Mouse (Mus musculus) forebrain, embryonic 16.5 days (tissue): ENCODE data around the gene Paqr4. TPM values are rescaled to one million over a fixed set of nuclear protein-coding genes. Genes with fewer than 3 reads are reported as not detected.

Source experiments
- ATAC-seq: fragments of 200-750 bp; cut with Nextera tagmentation; 2 replicates; pipeline ENCODE4 v1.8.0; 2017; ENCODE audit warnings: mild to moderate bottlenecking, moderate library complexity
- H3K27ac ChIP-seq: fragments of 300-500 bp; sonication (generic); 2 replicates; pipeline ENCODE4 v1.5.1; 2014; ENCODE audit warnings: low read length, control low read depth
- H3K27me3 ChIP-seq: fragments of 300-500 bp; sonication (generic); replicated peaks from 2 replicates; pipeline ENCODE4 v1.6.1; 2014; ENCODE audit warnings: low read length; ENCODE audit not compliant: control insufficient read depth, insufficient read depth
- H3K36me3 ChIP-seq: fragments of 300-500 bp; sonication (generic); 2 replicates; pipeline ENCODE4 v1.6.1; 2014; ENCODE audit not compliant: control insufficient read depth, insufficient read depth
- H3K4me1 ChIP-seq: fragments of 300-500 bp; sonication (generic); replicated peaks from 2 replicates; pipeline ENCODE4 v1.6.1; 2014; ENCODE audit warnings: low read length; ENCODE audit not compliant: control insufficient read depth, insufficient read depth
- H3K4me2 ChIP-seq: fragments of 300-500 bp; sonication (generic); 2 replicates; pipeline ENCODE4 v1.6.1; 2014; ENCODE audit warnings: mild to moderate bottlenecking, low read length, control low read depth
- H3K4me3 ChIP-seq: fragments of 300-500 bp; sonication (generic); replicated peaks from 2 replicates; pipeline ENCODE4 v1.5.1; 2014; ENCODE audit warnings: mild to moderate bottlenecking, low read length, control low read depth
- H3K9ac ChIP-seq: fragments of 300-500 bp; sonication (generic); replicated peaks from 2 replicates; pipeline ENCODE4 v1.6.1; 2014; ENCODE audit warnings: low read depth, low read length, control low read depth
- H3K9me3 ChIP-seq: fragments of 300-500 bp; sonication (generic); 2 replicates; pipeline ENCODE4 v1.6.1; 2016; ENCODE audit warnings: low read length; ENCODE audit not compliant: control insufficient read depth
- WGBS: fragments of 180-500 bp; shearing (Covaris S2); extraction: QIAGEN DNeasy Blood & Tissue Kit; methylation state at CpG from one replicate; pipeline ENCODE4 v1.1.7; 2014; 5-methylcytosine and 5-hydroxymethylcytosine counted together
- polyA plus RNA-seq: library from polyadenylated mRNA; unstranded; fragments of >200 nt; fragmentation: Nextera tagmentation; extraction: Ambion mirVana; gene quantifications from 2 replicates; pipeline ENCODE4 v1.2.1, GENCODE M21; 2015

The Paqr4 gene
- polyA plus RNA-seq: 40.8 and 45.6 TPM in 2 replicates

DNA sequence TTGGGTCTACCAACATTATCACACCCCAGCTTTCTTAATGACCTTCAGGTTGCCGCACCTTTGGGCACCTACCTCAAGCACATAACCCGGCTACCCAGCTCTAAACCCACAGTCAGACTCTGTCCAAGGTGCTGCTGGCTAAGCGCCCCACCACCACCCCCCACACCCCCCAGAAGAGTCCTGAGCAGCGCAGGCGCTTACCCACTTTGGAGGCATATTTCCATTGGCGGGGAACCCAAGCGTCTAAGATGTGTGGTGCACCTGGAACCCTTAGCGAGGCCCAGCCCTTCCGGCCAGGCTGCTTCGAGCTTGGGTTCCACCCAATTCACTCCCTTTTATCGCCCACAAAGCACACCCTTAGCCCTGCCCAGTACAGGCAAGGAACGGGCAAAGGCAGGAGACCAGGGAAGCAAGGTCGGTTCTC, at the start of gene Paqr4:
Paqr4 (minus strand) TSS at position 270 of the 424 bp plus-strand sequence.
- Histone ChIP-seq H3K9ac (peak within 1 kb of the TSS; percentile 80), H3K4me3 (peak within 1 kb of the TSS; percentile 82), H3K27me3 (peaks cover 47% of the 10 kb centered on the region), H3K27ac (peak within 1 kb of the TSS; percentile 48), H3K9me3 (no peaks in the 10 kb centered on the region), H3K4me2 (peak within 1 kb of the TSS; percentile 96), H3K4me1 (peaks cover 40% of the 10 kb centered on the region), H3K36me3 (peaks cover 6% of the 10 kb centered on the region; the same call in 1 of the 2 replicates)
- ATAC-seq: peak; percentile 11
- WGBS: 10% methylated on average over 13 of the region's 13 CpGs

DNA sequence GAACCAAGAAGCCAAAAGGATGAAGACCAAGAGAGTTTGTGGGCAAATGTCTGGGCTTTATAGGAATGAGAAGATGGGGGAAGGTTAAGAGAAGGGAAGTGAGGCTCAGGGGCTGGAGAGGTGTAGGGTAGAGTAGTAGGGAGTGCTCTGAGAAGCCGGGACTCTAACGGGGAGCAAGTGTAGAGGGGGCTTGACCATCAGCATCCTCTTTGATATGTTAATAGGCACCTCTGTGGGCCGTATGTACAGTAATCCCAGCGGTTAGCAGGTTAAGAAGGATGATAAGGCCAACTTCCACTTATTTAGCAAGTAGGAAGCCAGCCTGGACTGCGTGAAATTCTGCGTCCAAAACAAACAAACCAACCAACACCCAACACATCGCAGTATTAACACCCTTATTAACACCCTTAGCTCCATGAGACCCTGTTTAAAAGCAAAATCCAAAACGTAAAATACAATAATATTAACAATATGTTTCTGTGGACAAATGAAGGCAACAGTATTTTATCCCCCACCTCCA, 49.1 kb upstream of the Paqr4 start:
- H3K9ac ChIP-seq: peak overlapping the region; percentile 89
- H3K9me3 ChIP-seq: no peaks in the 10 kb centered on the region
- no peak for ATAC-seq
- peak overlapping the region; percentile 85 for H3K4me2 ChIP-seq
- H3K27ac ChIP-seq: peak overlapping the region; percentile 77
- WGBS: 12% methylated on average over 8 of the region's 8 CpGs
- H3K36me3 ChIP-seq: no peaks in the 10 kb centered on the region
- H3K27me3 ChIP-seq: no peaks in the 10 kb centered on the region
- H3K4me3 ChIP-seq: peak overlapping the region; percentile 53
- H3K4me1 ChIP-seq: peaks cover 28% of the 10 kb centered on the region

DNA sequence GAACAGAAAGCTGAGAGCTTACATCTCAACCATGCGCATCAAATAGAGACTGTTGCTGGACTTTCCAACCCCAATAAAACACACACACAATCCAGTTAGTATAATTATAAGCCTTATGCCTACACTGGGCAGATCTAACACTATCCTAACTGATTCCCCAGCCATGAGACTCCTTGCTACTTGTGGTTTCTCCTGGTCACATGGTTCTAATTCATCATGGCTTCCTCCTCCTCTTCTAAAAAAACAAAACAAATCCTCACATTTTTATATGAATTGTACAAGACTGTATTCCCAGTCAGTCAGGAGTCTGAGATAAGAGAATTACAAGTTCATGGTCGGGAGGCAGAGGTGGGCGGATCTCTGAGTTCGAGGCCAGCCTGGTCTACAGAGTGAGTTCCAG, 48.3 kb upstream of the Paqr4 start:
- WGBS: 93% methylated on average over 4 of the region's 4 CpGs
- ATAC-seq: no peak
- no peaks in the 10 kb centered on the region for H3K36me3 ChIP-seq

DNA sequence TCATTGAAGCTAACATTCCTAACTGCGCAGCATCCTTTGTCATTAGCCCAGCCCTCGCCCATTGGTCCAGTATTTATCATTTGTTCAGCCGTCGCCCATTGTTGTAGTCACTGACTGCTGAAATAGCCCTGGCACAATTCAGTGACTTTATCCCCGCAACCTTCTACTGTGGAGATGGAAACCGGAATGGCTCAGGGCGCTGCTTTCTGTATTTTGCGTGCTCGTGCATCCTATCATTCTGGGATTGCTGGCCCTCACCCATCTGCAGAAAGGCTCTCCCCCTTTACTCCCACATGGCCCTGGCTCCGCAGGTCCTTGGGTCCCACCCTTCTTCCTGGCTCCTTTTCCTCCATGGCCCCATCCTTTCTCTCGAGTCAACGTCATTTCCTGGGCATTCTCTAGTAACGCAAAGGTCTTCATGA, 45.9 kb upstream of the Paqr4 start:
- Histone ChIP-seq H3K9ac (peak overlapping the region; percentile 65), H3K4me1 (peaks cover 28% of the 10 kb centered on the region), H3K4me2 (peak overlapping the region; percentile 64), H3K4me3 (peak overlapping the region; percentile 58), H3K36me3 (no peaks in the 10 kb centered on the region), H3K27me3 (no peaks in the 10 kb centered on the region), H3K27ac (peak overlapping the region; percentile 81), H3K9me3 (no peaks in the 10 kb centered on the region)
- peak; percentile 49 for ATAC-seq
- 8% methylated on average over 13 of the region's 13 CpGs for WGBS

More for the DNA sequence above, 48.3 kb upstream of the Paqr4 start:
- Histone ChIP-seq H3K9me3 (no peaks in the 10 kb centered on the region), H3K4me3 (no peak overlapping the region), H3K27me3 (no peaks in the 10 kb centered on the region), H3K4me1 (peaks cover 28% of the 10 kb centered on the region), H3K27ac (no peak overlapping the region), H3K4me2 (no peak overlapping the region), H3K9ac (no peak overlapping the region)

DNA sequence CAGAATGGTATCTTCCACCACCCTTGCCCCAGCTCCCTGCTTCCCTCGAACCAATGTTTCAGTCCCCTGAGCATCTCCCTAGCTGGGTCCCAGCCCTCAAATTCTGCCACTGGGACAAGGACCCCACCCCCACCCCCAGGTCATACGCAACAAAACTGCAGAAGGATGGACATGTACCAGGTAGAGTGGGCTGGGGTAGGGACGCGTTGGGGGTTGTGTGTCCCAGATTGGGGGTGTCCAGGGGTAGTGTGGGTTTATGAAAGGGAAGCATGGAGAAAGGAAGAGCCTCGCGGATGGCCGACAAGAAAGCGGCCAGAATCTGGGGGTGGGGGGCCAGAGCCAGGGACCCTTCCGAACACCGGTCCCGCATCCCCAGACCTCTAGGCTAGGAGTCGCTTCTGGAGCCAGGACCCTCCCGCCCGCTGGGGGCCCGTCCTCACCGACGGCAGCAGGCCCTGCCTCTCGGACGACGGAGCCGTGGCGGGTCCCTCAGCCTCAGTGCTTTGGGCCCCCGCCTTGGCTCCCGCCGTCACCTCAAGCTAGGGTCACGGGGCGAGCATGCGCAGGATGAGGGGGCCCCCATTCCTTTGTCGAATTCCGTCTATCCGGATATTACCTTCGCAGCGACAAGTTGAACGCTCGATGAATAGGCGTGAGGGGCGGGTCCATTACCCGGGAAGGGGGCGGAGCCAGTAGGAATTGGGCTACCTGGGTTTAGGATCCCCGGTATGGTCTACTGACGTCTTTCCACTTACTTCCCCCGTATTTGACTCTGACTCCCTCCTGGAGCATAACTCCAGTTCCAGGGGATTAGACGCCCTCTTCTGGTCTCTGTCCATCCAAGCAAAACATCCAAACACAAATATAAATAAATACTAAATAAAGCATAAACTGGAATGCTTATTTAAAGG, 45.1 kb upstream of the Paqr4 start, which contains the start of gene Flywch2:
Flywch2 (minus strand) TSS at position 521 of the 911 bp plus-strand sequence.
- Histone ChIP-seq H3K9me3 (no peaks in the 10 kb centered on the region), H3K4me1 (peaks cover 22% of the 10 kb centered on the region), H3K4me2 (peak within 1 kb of the TSS; percentile 64), H3K27me3 (no peaks in the 10 kb centered on the region), H3K36me3 (no peaks in the 10 kb centered on the region), H3K27ac (peak within 1 kb of the TSS; percentile 81), H3K9ac (peak within 1 kb of the TSS; percentile 65), H3K4me3 (peak within 1 kb of the TSS; percentile 58)
- WGBS: 3% methylated on average over 42 of the region's 43 CpGs
- peak; percentile 88 for ATAC-seq

DNA sequence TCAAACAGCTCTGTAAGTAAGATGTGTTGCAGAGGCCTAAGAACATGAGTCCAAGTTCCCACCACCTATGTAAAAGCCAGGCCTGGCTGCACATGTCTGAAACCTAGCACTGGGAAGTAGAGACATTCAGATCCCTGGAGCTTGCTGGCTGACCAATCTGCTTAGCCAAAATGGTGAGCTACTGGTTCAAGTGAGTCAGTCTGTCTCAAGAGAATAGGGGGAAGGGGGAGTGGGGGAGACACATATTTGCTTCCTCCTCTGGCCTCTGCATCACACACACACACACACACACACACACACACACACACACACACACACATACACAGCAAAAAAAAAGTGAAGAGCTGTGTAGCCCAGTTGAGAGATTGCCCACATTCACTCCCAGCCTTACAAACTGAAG, 42.7 kb upstream of the Paqr4 start:
- ATAC-seq: no peak
- no peaks in the 10 kb centered on the region for H3K27me3 ChIP-seq
- no peak overlapping the region for H3K4me3 ChIP-seq
- H3K4me1 ChIP-seq: peaks cover 9% of the 10 kb centered on the region
- H3K9me3 ChIP-seq: no peaks in the 10 kb centered on the region
- H3K9ac ChIP-seq: no peak overlapping the region
- H3K36me3 ChIP-seq: no peaks in the 10 kb centered on the region
- no peak overlapping the region for H3K27ac ChIP-seq
- H3K4me2 ChIP-seq: no peak overlapping the region

DNA sequence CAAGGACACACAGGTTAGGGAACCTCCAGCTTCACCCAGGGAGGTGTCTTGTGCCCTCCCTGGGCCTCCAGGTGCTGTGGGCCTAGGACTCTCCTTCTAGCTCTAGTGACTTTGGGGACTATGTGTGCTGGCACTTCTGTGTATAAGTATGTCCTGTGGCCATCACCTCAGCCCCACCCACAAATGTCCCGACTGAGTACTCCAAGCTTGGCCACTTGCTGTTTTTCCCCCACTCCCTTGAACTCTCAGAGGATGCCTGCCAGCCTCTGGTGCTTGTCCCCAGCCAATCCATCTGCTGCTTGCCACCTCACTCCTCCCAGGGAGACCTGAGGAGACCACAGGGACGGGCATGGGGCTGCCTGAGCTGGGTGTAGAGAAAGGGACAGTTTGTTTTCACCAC, 37.8 kb upstream of the Paqr4 start:
- ATAC-seq: no peak
- no peaks in the 10 kb centered on the region for H3K27me3 ChIP-seq
- WGBS: 44% methylated on average over 2 of the region's 2 CpGs
- H3K4me1 ChIP-seq: 0 out of 2 replicates have a peak, but pooled peaks cover 2% of the 10 kb centered on the region
- no peak overlapping the region for H3K4me2 ChIP-seq
- no peak overlapping the region for H3K4me3 ChIP-seq
- H3K27ac ChIP-seq: no peak overlapping the region
- H3K36me3 ChIP-seq: no peaks in the 10 kb centered on the region
- H3K9me3 ChIP-seq: no peaks in the 10 kb centered on the region
- H3K9ac ChIP-seq: no peak overlapping the region

DNA sequence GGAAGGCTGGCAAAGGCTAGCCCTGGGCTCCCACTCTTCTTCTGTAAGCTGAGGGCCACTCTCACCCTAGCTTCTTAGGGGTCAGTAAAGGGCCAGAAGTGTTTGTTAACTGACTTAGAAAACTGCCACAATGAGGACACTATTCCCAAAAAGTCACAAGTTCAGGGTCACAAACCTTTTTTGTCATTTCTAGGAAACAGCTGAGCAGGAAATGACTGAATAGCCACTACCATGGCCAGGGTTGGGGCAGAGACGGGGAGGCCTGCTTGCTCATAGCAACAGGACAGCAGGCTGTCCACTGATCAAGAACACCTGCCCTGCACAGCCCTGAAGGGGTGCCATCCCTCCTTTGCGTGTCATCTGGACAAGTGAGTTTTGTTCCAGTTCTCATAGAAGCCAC, 36.5 kb upstream of the Paqr4 start:
- H3K27ac ChIP-seq: no peak overlapping the region
- no peaks in the 10 kb centered on the region for H3K36me3 ChIP-seq
- H3K4me2 ChIP-seq: no peak overlapping the region
- H3K4me3 ChIP-seq: no peak overlapping the region
- 80% methylated on average over 2 of the region's 2 CpGs for WGBS
- no peaks in the 10 kb centered on the region for H3K9me3 ChIP-seq
- no peak overlapping the region for H3K9ac ChIP-seq
- ATAC-seq: no peak
- peaks cover 3% of the 10 kb centered on the region for H3K4me1 ChIP-seq
- H3K27me3 ChIP-seq: no peaks in the 10 kb centered on the region

DNA sequence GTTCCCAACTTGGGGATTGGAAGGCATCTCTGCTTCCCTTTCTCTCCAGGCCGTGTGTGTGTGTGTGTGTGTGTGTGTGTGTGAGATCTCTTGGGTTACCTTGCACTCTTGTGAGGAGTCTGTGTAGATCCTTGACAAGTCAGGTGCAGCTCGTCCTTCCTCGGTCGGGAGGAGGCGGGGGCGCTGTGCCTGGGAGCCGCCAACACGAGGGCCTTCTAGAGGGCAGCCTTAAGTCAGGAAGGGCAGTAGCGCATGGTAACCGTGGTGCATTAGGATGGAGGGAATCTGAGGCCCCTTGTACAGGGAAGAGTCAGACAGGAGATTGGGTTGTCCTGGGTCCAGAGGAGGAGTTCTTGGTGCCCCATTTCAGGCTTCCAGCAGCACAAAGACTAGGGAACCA, 35.5 kb upstream of the Paqr4 start:
- H3K9me3 ChIP-seq: no peaks in the 10 kb centered on the region
- no peak overlapping the region for H3K4me2 ChIP-seq
- no peak overlapping the region for H3K27ac ChIP-seq
- H3K4me1 ChIP-seq: peaks cover 7% of the 10 kb centered on the region
- H3K36me3 ChIP-seq: no peaks in the 10 kb centered on the region
- 76% methylated on average over 10 of the region's 10 CpGs for WGBS
- no peak overlapping the region for H3K4me3 ChIP-seq
- H3K27me3 ChIP-seq: no peaks in the 10 kb centered on the region
- H3K9ac ChIP-seq: no peak overlapping the region
- ATAC-seq: no peak
